Mouse (Mus musculus): ENCODE measurements around the gene Olfr385. TPM values are rescaled to one million over a fixed set of nuclear protein-coding genes. Genes with fewer than 3 reads are reported as not detected.

Olfr385 gene
- not detected for total RNA-seq (2023)

DNA sequence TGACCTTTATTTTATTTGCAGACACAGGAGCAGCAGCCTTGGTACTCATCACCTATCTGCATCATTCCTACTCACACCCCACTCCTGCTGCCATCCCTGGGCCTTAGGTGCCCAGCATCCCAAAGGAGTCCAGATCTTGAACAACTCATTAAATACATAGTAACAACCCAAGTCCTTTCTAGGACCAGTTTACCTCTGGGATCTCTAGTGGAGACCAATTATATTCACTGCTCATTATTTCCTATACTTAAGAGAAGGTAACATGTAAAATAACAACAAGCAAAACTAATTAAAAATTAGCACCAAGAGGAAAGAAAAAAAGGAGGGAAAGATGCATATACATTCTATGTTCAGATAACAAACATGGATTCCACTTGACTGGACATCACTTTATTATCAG, at the start of gene Olfr385:
Olfr385 (minus strand) TSS at position 101 of the 400 bp plus-strand sequence.

DNA sequence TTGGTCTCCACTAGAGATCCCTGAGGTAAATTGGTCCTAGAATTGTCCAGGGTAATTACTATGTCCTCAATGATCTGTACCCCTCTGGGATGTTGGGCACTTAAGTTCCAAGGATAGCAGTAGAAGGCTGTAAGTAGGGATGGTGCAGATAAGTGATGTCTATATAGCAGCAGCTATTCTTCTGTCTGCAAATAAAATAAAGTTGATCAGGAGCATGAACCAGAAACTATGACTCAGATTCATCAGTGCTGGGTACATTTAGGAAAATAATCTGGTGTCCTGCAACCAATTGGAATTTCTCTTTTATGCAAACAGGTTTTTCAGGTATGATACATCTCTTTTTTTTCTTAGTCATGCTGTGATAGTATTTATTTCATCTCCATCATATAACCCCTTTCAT, 5.5 kb upstream of the Olfr385 start, which contains the start of gene Olfr384:
Olfr384 (plus strand) TSS at position 301 of the 400 bp plus-strand sequence.

Other genes starting within 250 kb of the Olfr385 start
- not detected for gene Olfr20, start 242.2 kb downstream of the Olfr385 start, total RNA-seq (2023)
- not detected for gene Olfr376, start 221.8 kb downstream of the Olfr385 start, total RNA-seq (2023)
- not detected for gene Olfr1, start 193.4 kb downstream of the Olfr385 start, total RNA-seq (2023)
- not detected for gene Olfr378, start 164.5 kb downstream of the Olfr385 start, total RNA-seq (2023)
- not detected for gene Olfr380, start 135.5 kb downstream of the Olfr385 start, total RNA-seq (2023)
- gene Olfr381, start 101.4 kb downstream of the Olfr385 start, total RNA-seq (2023), result not detected
- not detected for gene Olfr382, start 75.8 kb downstream of the Olfr385 start, total RNA-seq (2023)
- not detected for gene Olfr384, start 5.6 kb upstream of the Olfr385 start, total RNA-seq (2023)
- not detected for gene Zfp735, start 95.8 kb upstream of the Olfr385 start, total RNA-seq (2023)
- gene Olfr389, start 187.7 kb upstream of the Olfr385 start, total RNA-seq (2023), result not detected
- not detected for gene Olfr390, start 190.0 kb upstream of the Olfr385 start, total RNA-seq (2023)
- gene Olfr391-ps, start 210.0 kb upstream of the Olfr385 start, total RNA-seq (2023), result not detected
- gene Olfr392, start 224.0 kb upstream of the Olfr385 start, total RNA-seq (2023), result not detected

Data from T-cell, adult 66 days (primary cell).